32 mouse cellular contexts compared by ENCODE assay signal in genomic region chr5:100268111-100268878, GRCm38 (mm10).
DNase-seq lines count a peak whose midpoint lies in the region; ATAC-seq and TF ChIP-seq lines count a peak whose summit lies in the region.
"Had no signal": no experiment of that assay in that cellular context is flagged by ENCODE, and none has a peak within 500 bp of the region (broad histone marks: within the 10 kb centered on the region; RNA-seq: fewer than 3 reads in every experiment).

No protein-coding gene starts in this region.

- H3K27ac ChIP-seq in kidney, embryonic 14.5 days (ENCODE audit: low read depth, low read length), result no peak overlapping the region
- no peak overlapping the region; the same call in 1 of the 2 replicates for H3K27ac ChIP-seq in ES-E14 (ENCODE audit: insufficient read depth, low read depth, low read length, poor library complexity, severe bottlenecking)
- H3K27ac ChIP-seq in limb, embryonic 13.5 days, result no peak overlapping the region
- H3K27ac ChIP-seq in liver, postnatal 0 days (ENCODE audit: low read depth), result no peak overlapping the region
- H3K27ac ChIP-seq: forebrain, embryonic 10.5 days; gastrocnemius, adult 2 months; heart, adult 2 months; heart, embryonic 15.5 days; liver, embryonic 14.5 days; midbrain, embryonic 15.5 days; neural tube, embryonic 15.5 days had no signal

- DNase-seq in embryo, embryonic 10 days (ENCODE audit: low spot score), result peak; percentile 12
- no peak for DNase-seq in embryo, embryonic 11 days
- no peak for DNase-seq in kidney, adult 8-10 months
- peak; percentile 66 for DNase-seq in ES-E14 (ENCODE audit: low read depth, low spot score)
- DNase-seq in liver, postnatal 0 days, result no peak
- DNase-seq in urinary bladder, postnatal 4 days (ENCODE audit: low spot score in 2 of 2), result no peak
- DNase-seq: adrenal gland, postnatal 10 days; cerebellum, adult 8-10 months; cerebellum, postnatal 25 days; gastrocnemius, adult 2 months; gastrocnemius, postnatal 36 days; heart, adult 2 months; kidney, adult 18-20 months; kidney, postnatal 14 days; layer of hippocampus, adult 9-11 months; liver; lung, embryonic 14.5 days; lung, postnatal 36 days; retina, postnatal 1 day; right cerebral cortex, postnatal 14 days; thymus, postnatal 4 days had no signal

- no peak overlapping the region for H3K4me2 ChIP-seq in kidney, embryonic 14.5 days (replicated peaks; ENCODE audit: low read depth, low read length)
- no peak overlapping the region for H3K4me2 ChIP-seq in limb, embryonic 13.5 days (replicated peaks)
- H3K4me2 ChIP-seq in liver, postnatal 0 days (ENCODE audit: low read depth, low read length), result no peak overlapping the region
- H3K4me2 ChIP-seq: heart, embryonic 15.5 days; lung, embryonic 14.5 days; midbrain, embryonic 15.5 days; neural tube, embryonic 15.5 days had no signal

- ATAC-seq in kidney, embryonic 14.5 days (ENCODE audit: low FRiP score, low TSS enrichment), result peak; percentile 66
- ATAC-seq in limb, embryonic 13.5 days (ENCODE audit: low FRiP score, low read depth), result peak; percentile 24; the same call in 1 of the 2 replicates
- no peak for ATAC-seq in liver, postnatal 0 days
- ATAC-seq: forebrain, embryonic 16.5 days; hindbrain, embryonic 16.5 days; midbrain, embryonic 15.5 days had no signal

- H3K36me3 ChIP-seq in kidney, embryonic 14.5 days (ENCODE audit: control insufficient read depth, insufficient read depth, low read length), result no peaks in the 10 kb centered on the region
- H3K36me3 ChIP-seq in ES-E14 (ENCODE audit: control insufficient read depth, insufficient read depth, low read length, poor library complexity, severe bottlenecking), result no peaks in the 10 kb centered on the region
- H3K36me3 ChIP-seq in limb, embryonic 13.5 days, result no peaks in the 10 kb centered on the region
- no peaks in the 10 kb centered on the region for H3K36me3 ChIP-seq in liver, postnatal 0 days (replicated peaks; ENCODE audit: insufficient read depth, low read length)
- H3K36me3 ChIP-seq: forebrain, embryonic 10.5 days; heart, embryonic 15.5 days; midbrain, embryonic 15.5 days; neural tube, embryonic 15.5 days had no signal

- H3K9me3 ChIP-seq in kidney, embryonic 14.5 days (ENCODE audit: control insufficient read depth, low read length), result no peaks in the 10 kb centered on the region
- no peaks in the 10 kb centered on the region for H3K9me3 ChIP-seq in ES-E14 (ENCODE audit: control insufficient read depth, insufficient read depth, low read depth, low read length)
- H3K9me3 ChIP-seq in limb, embryonic 13.5 days, result no peaks in the 10 kb centered on the region
- 0 out of 2 replicates have a peak, but pooled peaks cover 3% of the 10 kb centered on the region for H3K9me3 ChIP-seq in liver, postnatal 0 days (ENCODE audit: low read length)
- H3K9me3 ChIP-seq: heart, embryonic 15.5 days; midbrain, embryonic 15.5 days; neural tube, embryonic 15.5 days had no signal

- in situ Hi-C loops in ES-E14 (cut with MboI; ENCODE audit: low sequenced_read_pairs in 2 of 2, unreplicated experiment in 2 of 2), result no loop called here

- H3K9ac ChIP-seq in kidney, embryonic 14.5 days (ENCODE audit: low read depth, low read length), result no peak overlapping the region
- peak overlapping the region; percentile 41; the same call in 1 of the 2 replicates for H3K9ac ChIP-seq in ES-E14 (ENCODE audit: insufficient read depth, low read depth, low read length, poor library complexity, severe bottlenecking)
- H3K9ac ChIP-seq in limb, embryonic 13.5 days, result no peak overlapping the region
- H3K9ac ChIP-seq in liver, postnatal 0 days (replicated peaks), result no peak overlapping the region
- H3K9ac ChIP-seq: heart, embryonic 15.5 days; liver, embryonic 14.5 days; lung, embryonic 14.5 days; midbrain, embryonic 15.5 days; neural tube, embryonic 15.5 days had no signal

- WGBS in kidney, embryonic 14.5 days, result 59% methylated on average over 8 of the region's 8 CpGs
- WGBS in limb, embryonic 13.5 days, result 57% methylated on average over 8 of the region's 8 CpGs
- WGBS in liver, postnatal 0 days (ENCODE audit: insufficient replicate concordance), result 71% methylated on average over 8 of the region's 8 CpGs

- H3K4me3 ChIP-seq in kidney, embryonic 14.5 days (ENCODE audit: low read length), result no peak overlapping the region
- no peak overlapping the region for H3K4me3 ChIP-seq in ES-E14 (ENCODE audit: insufficient read depth in 1 of 2, low read depth in 1 of 2, low read length in 2 of 2, poor library complexity in 1 of 2, severe bottlenecking in 1 of 2)
- no peak overlapping the region for H3K4me3 ChIP-seq in limb, embryonic 13.5 days
- no peak overlapping the region for H3K4me3 ChIP-seq in liver, postnatal 0 days (ENCODE audit: low read depth, low read length)
- H3K4me3 ChIP-seq: forebrain, embryonic 10.5 days; gastrocnemius, adult 2 months; heart, adult 2 months; heart, embryonic 15.5 days; megakaryocyte, embryonic 14.5 days; midbrain, embryonic 15.5 days; neural tube, embryonic 15.5 days had no signal

- no peaks in the 10 kb centered on the region for H3K4me1 ChIP-seq in kidney, embryonic 14.5 days (ENCODE audit: control insufficient read depth, insufficient read depth, low read length)
- peaks cover 0 to 8% of the 10 kb centered on the region in 2 experiments; a peak in 1 of 4 replicates for H3K4me1 ChIP-seq in ES-E14 (ENCODE audit: control insufficient read depth in 2 of 2, insufficient read depth in 2 of 2, low read length in 2 of 2, poor library complexity in 1 of 2)
- peaks cover 9% of the 10 kb centered on the region; the same call in 1 of the 2 replicates for H3K4me1 ChIP-seq in limb, embryonic 13.5 days
- H3K4me1 ChIP-seq in liver, postnatal 0 days (ENCODE audit: insufficient read depth), result no peaks in the 10 kb centered on the region
- H3K4me1 ChIP-seq: megakaryocyte, embryonic 14.5 days had no signal

- no peaks in the 10 kb centered on the region for H3K27me3 ChIP-seq in kidney, embryonic 14.5 days (ENCODE audit: control insufficient read depth, insufficient read depth, low read length)
- no peaks in the 10 kb centered on the region for H3K27me3 ChIP-seq in limb, embryonic 13.5 days
- no peaks in the 10 kb centered on the region for H3K27me3 ChIP-seq in liver, postnatal 0 days (ENCODE audit: insufficient read depth, low read length)
- H3K27me3 ChIP-seq: CH12.LX; heart, embryonic 15.5 days; midbrain, embryonic 15.5 days; neural tube, embryonic 15.5 days had no signal

- TF ChIP-seq EP300 in liver, postnatal 0 days (IDR thresholded peaks at IDR 0.05; ENCODE audit: low read depth), result no peak

- TF ChIP-seq CTCF in liver, postnatal 0 days (IDR thresholded peaks at IDR 0.05; ENCODE audit: low read depth), result no peak

TF ChIP-seq in ES-E14, 5 proteins besides CTCF, POLR2A, EP300 and RAD21:
- no peak for TF ChIP-seq HCFC1 (IDR thresholded peaks at IDR 0.05; ENCODE audit: borderline replicate concordance, insufficient read depth, low read length)
TF ChIP-seq in ES-E14: peak in this region for 0.

Comparison
In these comparisons a context has a peak if more than half of its experiments do, and no peak if none do; other contexts are left out.
1. DNase-seq: peak in embryo, embryonic 10 days (single experiment) and ES-E14 (single experiment); none in embryo, embryonic 11 days (single experiment), kidney, adult 8-10 months (0 of 2), liver, postnatal 0 days (single experiment) and urinary bladder, postnatal 4 days (0 of 2).